Mouse (Mus musculus): ENCODE data around the gene St6galnac3. TPM values are rescaled to one million over a fixed set of nuclear protein-coding genes. Genes with fewer than 3 reads are reported as not detected.

Gene St6galnac3
- polyA plus RNA-seq, 1 experiment from 2014 or later = 23.7 TPM

DNA sequence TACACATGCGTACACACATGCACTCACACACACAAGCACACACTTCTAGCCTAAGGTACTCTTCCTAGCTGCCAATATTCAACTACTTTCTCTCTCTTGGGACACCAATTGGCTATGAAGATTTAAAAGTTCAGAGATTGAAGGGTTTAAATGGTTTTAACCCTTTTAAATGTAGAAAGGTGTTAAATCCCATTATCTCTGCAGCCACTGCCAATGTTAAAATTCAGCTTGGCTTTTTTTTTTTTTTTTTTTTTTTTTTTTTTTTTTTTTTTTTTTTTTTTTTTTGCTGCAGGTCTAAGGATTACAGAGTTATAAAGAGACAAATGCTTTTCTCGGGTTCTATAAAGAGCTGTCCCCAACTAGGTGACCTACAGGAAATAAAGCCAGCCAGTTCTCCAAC, 216.4 kb downstream of the St6galnac3 start:
- 81% methylated on average over 2 of the region's 2 CpGs for WGBS
- no peak for ATAC-seq (ENCODE audit: insufficient number of reproducible peaks, insufficient read depth, low FRiP score, low read depth)
- H3K9ac ChIP-seq (ENCODE audit: low read length) = no peak overlapping the region
- no peak overlapping the region for H3K4me3 ChIP-seq (ENCODE audit: control insufficient read depth in 1 of 2, insufficient read depth in 1 of 2, low read depth in 1 of 2, low read length in 2 of 2)
- H3K27me3 ChIP-seq (ENCODE audit: control insufficient read depth, insufficient read depth, low read length) = no peaks in the 10 kb centered on the region
- H3K27ac ChIP-seq (replicated peaks in 1 of 2; ENCODE audit: control insufficient read depth in 1 of 2, insufficient read depth in 1 of 2, low read depth in 2 of 2, low read length in 2 of 2) = no peak overlapping the region
- peaks cover 9 to 11% of the 10 kb centered on the region in 2 experiments; a peak in 3 of 4 replicates for H3K4me1 ChIP-seq (ENCODE audit: control insufficient read depth in 2 of 2, insufficient read depth in 2 of 2, low read length in 2 of 2)
- H3K36me3 ChIP-seq (ENCODE audit: control insufficient read depth, insufficient read depth, low read length) = no peaks in the 10 kb centered on the region; the same call in 1 of the 2 replicates
- no peaks in the 10 kb centered on the region for H3K9me3 ChIP-seq (ENCODE audit: control insufficient read depth, low read length)
- H3K4me2 ChIP-seq (ENCODE audit: low read length) = no peak overlapping the region

DNA sequence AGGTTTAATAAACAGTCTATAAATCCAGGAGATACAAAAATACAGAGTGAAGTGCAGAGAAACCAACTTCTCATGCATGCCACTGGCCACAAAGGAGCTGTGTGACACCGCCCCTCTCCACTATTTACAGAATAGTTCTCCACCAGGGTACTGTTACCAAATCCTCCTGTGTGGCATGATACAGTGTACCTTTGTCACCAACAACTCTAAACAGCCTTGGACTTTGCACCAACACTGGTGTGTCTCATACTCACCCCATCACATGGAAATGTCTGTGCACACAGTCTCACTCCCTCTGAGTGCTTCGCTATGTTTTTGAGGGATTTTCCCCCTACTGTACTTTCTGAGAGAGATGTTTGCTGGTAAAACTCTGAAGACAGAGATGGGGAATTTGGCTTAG, 217.4 kb downstream of the St6galnac3 start:
- no peaks in the 10 kb centered on the region for H3K27me3 ChIP-seq (ENCODE audit: control insufficient read depth, insufficient read depth, low read length)
- no peaks in the 10 kb centered on the region; the same call in 1 of the 2 replicates for H3K36me3 ChIP-seq (ENCODE audit: control insufficient read depth, insufficient read depth, low read length)
- H3K9me3 ChIP-seq (ENCODE audit: control insufficient read depth, low read length) = no peaks in the 10 kb centered on the region
- 94% methylated on average over 2 of the region's 2 CpGs for WGBS
- H3K4me3 ChIP-seq (ENCODE audit: control insufficient read depth in 1 of 2, insufficient read depth in 1 of 2, low read depth in 1 of 2, low read length in 2 of 2) = no peak overlapping the region
- ATAC-seq (ENCODE audit: insufficient number of reproducible peaks, insufficient read depth, low FRiP score, low read depth) = no peak
- no peak overlapping the region for H3K4me2 ChIP-seq (ENCODE audit: low read length)
- peaks cover 9 to 11% of the 10 kb centered on the region in 2 experiments; a peak in 3 of 4 replicates for H3K4me1 ChIP-seq (ENCODE audit: control insufficient read depth in 2 of 2, insufficient read depth in 2 of 2, low read length in 2 of 2)
- H3K9ac ChIP-seq (ENCODE audit: low read length) = no peak overlapping the region
- no peak overlapping the region for H3K27ac ChIP-seq (replicated peaks in 1 of 2; ENCODE audit: control insufficient read depth in 1 of 2, insufficient read depth in 1 of 2, low read depth in 2 of 2, low read length in 2 of 2)

DNA sequence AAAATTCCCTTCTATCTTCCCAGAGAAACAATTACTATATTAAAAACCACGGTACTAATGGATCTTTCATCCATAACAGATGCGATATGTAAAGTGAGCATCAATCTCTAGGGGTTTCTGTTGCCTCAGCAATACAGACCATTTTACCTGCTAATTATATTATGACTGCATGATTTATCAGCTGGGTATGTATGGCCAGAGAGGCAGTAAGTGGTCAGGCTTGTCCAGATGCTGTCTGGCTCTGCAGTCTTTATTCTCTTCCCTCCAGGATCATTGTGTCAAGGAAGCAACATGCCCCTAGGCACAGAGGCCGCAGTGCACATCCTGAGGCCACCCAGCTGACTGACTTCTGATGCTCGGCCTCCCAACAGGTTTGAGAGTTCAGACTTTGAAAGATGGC, 222.5 kb downstream of the St6galnac3 start:
- Histone ChIP-seq H3K4me3 (ENCODE audit: control insufficient read depth in 1 of 2, insufficient read depth in 1 of 2, low read depth in 1 of 2, low read length in 2 of 2) (no peak overlapping the region), H3K4me1 (ENCODE audit: control insufficient read depth in 2 of 2, insufficient read depth in 2 of 2, low read length in 2 of 2) (no peaks in the 10 kb centered on the region), H3K9me3 (ENCODE audit: control insufficient read depth, low read length) (no peaks in the 10 kb centered on the region), H3K36me3 (ENCODE audit: control insufficient read depth, insufficient read depth, low read length) (no peaks in the 10 kb centered on the region), H3K9ac (ENCODE audit: low read length) (no peak overlapping the region), H3K4me2 (ENCODE audit: low read length) (no peak overlapping the region), H3K27me3 (ENCODE audit: control insufficient read depth, insufficient read depth, low read length) (no peaks in the 10 kb centered on the region), H3K27ac (replicated peaks in 1 of 2; ENCODE audit: control insufficient read depth in 1 of 2, insufficient read depth in 1 of 2, low read depth in 2 of 2, low read length in 2 of 2) (no peak overlapping the region)
- 76% methylated on average over 4 of the region's 4 CpGs for WGBS
- ATAC-seq (ENCODE audit: insufficient number of reproducible peaks, insufficient read depth, low FRiP score, low read depth) = no peak

GRCm38 (mm10) chr3:153501333-153501877, 223.6 kb downstream of the St6galnac3 start:
- Histone ChIP-seq H3K27ac (replicated peaks in 1 of 2; ENCODE audit: control insufficient read depth in 1 of 2, insufficient read depth in 1 of 2, low read depth in 2 of 2, low read length in 2 of 2) (no peak overlapping the region), H3K27me3 (ENCODE audit: control insufficient read depth, insufficient read depth, low read length) (no peaks in the 10 kb centered on the region), H3K36me3 (ENCODE audit: control insufficient read depth, insufficient read depth, low read length) (no peaks in the 10 kb centered on the region), H3K4me1 (ENCODE audit: control insufficient read depth in 2 of 2, insufficient read depth in 2 of 2, low read length in 2 of 2) (no peaks in the 10 kb centered on the region), H3K4me3 (ENCODE audit: control insufficient read depth in 1 of 2, insufficient read depth in 1 of 2, low read depth in 1 of 2, low read length in 2 of 2) (no peak overlapping the region), H3K9me3 (ENCODE audit: control insufficient read depth, low read length) (no peaks in the 10 kb centered on the region), H3K9ac (ENCODE audit: low read length) (no peak overlapping the region), H3K4me2 (ENCODE audit: low read length) (no peak overlapping the region)
- ATAC-seq (ENCODE audit: insufficient number of reproducible peaks, insufficient read depth, low FRiP score, low read depth) = no peak
- WGBS = 56% methylated on average over 3 of the region's 3 CpGs

- Histone ChIP-seq H3K9me3 (ENCODE audit: control insufficient read depth, low read length) (no peaks in the 10 kb centered on the region), H3K36me3 (ENCODE audit: control insufficient read depth, insufficient read depth, low read length) (no peaks in the 10 kb centered on the region), H3K4me1 (ENCODE audit: control insufficient read depth in 2 of 2, insufficient read depth in 2 of 2, low read length in 2 of 2) (peaks cover 5 to 14% of the 10 kb centered on the region in 2 experiments; a peak in 3 of 4 replicates), H3K27ac (replicated peaks in 1 of 2; ENCODE audit: control insufficient read depth in 1 of 2, insufficient read depth in 1 of 2, low read depth in 2 of 2, low read length in 2 of 2) (no peak overlapping the region), H3K9ac (ENCODE audit: low read length) (no peak overlapping the region), H3K27me3 (ENCODE audit: control insufficient read depth, insufficient read depth, low read length) (no peaks in the 10 kb centered on the region), H3K4me2 (ENCODE audit: low read length) (no peak overlapping the region), H3K4me3 (ENCODE audit: control insufficient read depth in 1 of 2, insufficient read depth in 1 of 2, low read depth in 1 of 2, low read length in 2 of 2) (no peak overlapping the region)
- no peak for ATAC-seq (ENCODE audit: insufficient number of reproducible peaks, insufficient read depth, low FRiP score, low read depth)
- 27% methylated on average over 1 of the region's 1 CpGs for WGBS
Observed at GRCm38 (mm10) chr3:153492986-153493385, 232.0 kb downstream of the St6galnac3 start.

DNA sequence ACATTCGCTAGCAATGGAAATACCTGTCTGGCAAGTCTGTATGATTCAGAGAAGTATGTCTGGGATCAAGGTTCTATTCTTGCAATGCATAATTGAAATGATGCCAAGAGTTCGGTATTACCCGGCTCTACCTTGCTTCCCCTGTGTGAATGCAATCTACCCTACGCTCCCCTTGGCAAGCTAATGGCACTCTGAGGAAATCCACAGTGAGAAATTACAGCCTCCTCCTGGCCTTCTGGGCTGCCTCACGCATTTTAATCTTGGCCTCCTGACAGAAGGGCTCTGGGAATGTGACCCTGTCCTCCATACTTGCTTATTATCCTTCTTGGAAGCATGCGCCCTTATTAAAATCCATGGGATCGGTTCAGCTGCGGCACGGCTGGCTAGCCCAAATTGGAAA, 235.3 kb downstream of the St6galnac3 start:
- Histone ChIP-seq H3K4me3 (ENCODE audit: control insufficient read depth in 1 of 2, insufficient read depth in 1 of 2, low read depth in 1 of 2, low read length in 2 of 2) (no peak overlapping the region), H3K27me3 (ENCODE audit: control insufficient read depth, insufficient read depth, low read length) (no peaks in the 10 kb centered on the region), H3K4me1 (ENCODE audit: control insufficient read depth in 2 of 2, insufficient read depth in 2 of 2, low read length in 2 of 2) (peaks cover 5 to 19% of the 10 kb centered on the region in 2 experiments; a peak in 3 of 4 replicates), H3K27ac (replicated peaks in 1 of 2; ENCODE audit: control insufficient read depth in 1 of 2, insufficient read depth in 1 of 2, low read depth in 2 of 2, low read length in 2 of 2) (no peak overlapping the region), H3K36me3 (ENCODE audit: control insufficient read depth, insufficient read depth, low read length) (no peaks in the 10 kb centered on the region), H3K9ac (ENCODE audit: low read length) (no peak overlapping the region), H3K9me3 (ENCODE audit: control insufficient read depth, low read length) (no peaks in the 10 kb centered on the region), H3K4me2 (ENCODE audit: low read length) (no peak overlapping the region)
- WGBS = 76% methylated on average over 9 of the region's 9 CpGs
- no peak for ATAC-seq (ENCODE audit: insufficient number of reproducible peaks, insufficient read depth, low FRiP score, low read depth)

DNA sequence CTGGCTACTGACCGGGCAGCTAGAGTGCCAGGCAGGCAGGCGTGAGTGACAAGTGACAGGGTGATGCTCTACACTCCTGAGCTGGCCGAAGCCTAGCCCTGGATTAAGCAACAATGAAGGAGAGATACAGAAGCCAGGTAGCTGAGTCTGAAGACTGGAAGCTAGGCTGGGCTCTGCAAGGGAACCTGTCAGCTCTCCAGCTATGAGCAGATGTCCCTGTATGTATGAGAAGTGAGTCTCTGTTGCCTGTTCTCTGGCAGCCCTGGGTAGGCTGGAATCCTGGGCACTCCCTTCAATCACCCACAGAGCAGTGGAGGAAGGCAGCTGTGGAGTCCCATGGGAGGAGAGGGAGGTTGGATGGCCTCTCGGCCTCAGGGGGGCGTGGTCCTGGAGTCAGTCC, 236.0 kb downstream of the St6galnac3 start:
- Histone ChIP-seq H3K4me2 (ENCODE audit: low read length) (no peak overlapping the region), H3K4me3 (ENCODE audit: control insufficient read depth in 1 of 2, insufficient read depth in 1 of 2, low read depth in 1 of 2, low read length in 2 of 2) (no peak overlapping the region), H3K9me3 (ENCODE audit: control insufficient read depth, low read length) (no peaks in the 10 kb centered on the region), H3K27me3 (ENCODE audit: control insufficient read depth, insufficient read depth, low read length) (no peaks in the 10 kb centered on the region), H3K36me3 (ENCODE audit: control insufficient read depth, insufficient read depth, low read length) (no peaks in the 10 kb centered on the region), H3K9ac (ENCODE audit: low read length) (no peak overlapping the region), H3K4me1 (ENCODE audit: control insufficient read depth in 2 of 2, insufficient read depth in 2 of 2, low read length in 2 of 2) (peaks cover 5 to 22% of the 10 kb centered on the region in 2 experiments; a peak in 3 of 4 replicates), H3K27ac (replicated peaks in 1 of 2; ENCODE audit: control insufficient read depth in 1 of 2, insufficient read depth in 1 of 2, low read depth in 2 of 2, low read length in 2 of 2) (no peak overlapping the region)
- ATAC-seq (ENCODE audit: insufficient number of reproducible peaks, insufficient read depth, low FRiP score, low read depth) = no peak
- 60% methylated on average over 5 of the region's 5 CpGs for WGBS

- Histone ChIP-seq H3K27ac (replicated peaks in 1 of 2; ENCODE audit: control insufficient read depth in 1 of 2, insufficient read depth in 1 of 2, low read depth in 2 of 2, low read length in 2 of 2) (no peak overlapping the region), H3K9me3 (ENCODE audit: control insufficient read depth, low read length) (no peaks in the 10 kb centered on the region), H3K4me2 (ENCODE audit: low read length) (no peak overlapping the region), H3K4me3 (ENCODE audit: control insufficient read depth in 1 of 2, insufficient read depth in 1 of 2, low read depth in 1 of 2, low read length in 2 of 2) (no peak overlapping the region), H3K9ac (ENCODE audit: low read length) (no peak overlapping the region), H3K36me3 (ENCODE audit: control insufficient read depth, insufficient read depth, low read length) (no peaks in the 10 kb centered on the region), H3K27me3 (ENCODE audit: control insufficient read depth, insufficient read depth, low read length) (no peaks in the 10 kb centered on the region), H3K4me1 (ENCODE audit: control insufficient read depth in 2 of 2, insufficient read depth in 2 of 2, low read length in 2 of 2) (peaks cover 0 to 8% of the 10 kb centered on the region in 2 experiments; a peak in 1 of 4 replicates)
- ATAC-seq (ENCODE audit: insufficient number of reproducible peaks, insufficient read depth, low FRiP score, low read depth) = no peak
- WGBS = 67% methylated on average over 5 of the region's 5 CpGs
Observed at GRCm38 (mm10) chr3:153485176-153485575, 239.8 kb downstream of the St6galnac3 start.

All from heart, embryonic 14.5 days (tissue).